In the genomic region with DNA sequence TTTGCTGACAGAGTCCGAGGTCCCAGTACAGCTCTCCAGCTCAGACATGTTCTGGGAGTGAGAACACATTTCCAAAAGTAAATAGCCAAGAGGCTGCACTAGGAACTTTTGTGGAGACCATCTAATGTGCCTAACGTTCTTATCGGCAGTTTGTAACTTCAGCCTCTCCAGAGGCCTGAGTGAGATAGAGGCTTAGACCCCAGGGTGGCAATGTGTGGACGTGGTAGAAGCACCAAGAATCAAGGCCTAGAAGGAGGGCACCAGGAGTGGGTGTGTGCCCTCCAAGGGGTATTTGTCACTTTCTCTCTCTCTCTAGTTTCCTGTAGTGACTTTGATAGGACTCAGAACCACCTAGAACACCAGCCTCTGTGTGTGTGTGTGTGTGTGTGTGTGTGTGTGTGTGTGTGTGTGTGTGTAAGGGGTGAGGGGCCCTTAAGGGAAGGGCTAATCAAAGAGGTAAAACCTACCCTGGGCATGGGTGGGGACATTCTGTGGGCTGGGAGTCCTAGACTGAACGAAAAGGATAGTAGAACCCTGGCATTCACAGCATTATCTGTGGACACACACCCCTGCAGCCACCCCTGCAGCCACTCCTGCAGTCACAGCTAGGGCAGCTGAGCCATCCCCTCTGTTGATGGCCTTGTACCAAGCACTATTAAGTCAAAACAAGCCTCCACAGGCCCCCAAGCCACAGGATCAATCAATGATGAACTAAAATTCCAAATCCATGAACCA, we compare ENCODE assay signal across 30 mouse cellular contexts. TPM values are rescaled to one million over a fixed set of nuclear protein-coding genes. Genes with fewer than 3 reads are reported as not detected.
DNase-seq lines count a peak whose midpoint lies in the region; ATAC-seq and TF ChIP-seq lines count a peak whose summit lies in the region.
"Had no signal": no experiment of that assay in that cellular context is flagged by ENCODE, and none has a peak within 500 bp of the region (broad histone marks: within the 10 kb centered on the region; RNA-seq: fewer than 3 reads in every experiment).

No protein-coding gene starts in this region.

- WGBS in stomach, embryonic 15.5 days: 70% methylated on average over 5 of the region's 5 CpGs
- WGBS in stomach, postnatal 0 days: 65% methylated on average over 5 of the region's 5 CpGs
- WGBS in liver, embryonic 14.5 days (ENCODE audit: insufficient replicate concordance): 38% methylated on average over 5 of the region's 5 CpGs
- 68% methylated on average over 5 of the region's 5 CpGs for WGBS in liver, postnatal 0 days (ENCODE audit: insufficient replicate concordance)
- whole genome bisulfite sequencing in heart, adult 2 months: 83% methylated on average over 5 of the region's 5 CpGs

- H3K9me3 ChIP-seq in stomach, embryonic 15.5 days: no peaks in the 10 kb centered on the region
- H3K9me3 ChIP-seq in stomach, postnatal 0 days (ENCODE audit: control insufficient read depth, low read length): no peaks in the 10 kb centered on the region
- no peaks in the 10 kb centered on the region for H3K9me3 ChIP-seq in liver, embryonic 14.5 days (ENCODE audit: control insufficient read depth, low read length)
- no peaks in the 10 kb centered on the region for H3K9me3 ChIP-seq in liver, postnatal 0 days (ENCODE audit: low read length)
- H3K9me3 ChIP-seq: forebrain, embryonic 10.5 days; forebrain, embryonic 13.5 days; heart, embryonic 12.5 days; heart, embryonic 15.5 days had no signal

- no peak for TF ChIP-seq EP300 in stomach, postnatal 0 days (optimal IDR thresholded peaks at IDR 0.05)
- TF ChIP-seq EP300 in liver, embryonic 14.5 days (IDR thresholded peaks at IDR 0.05; ENCODE audit: low read depth): peak; percentile 48; the same call in 1 of the 2 replicates
- TF ChIP-seq EP300 in liver, postnatal 0 days (IDR thresholded peaks at IDR 0.05; ENCODE audit: low read depth): no peak
- TF ChIP-seq EP300 in heart, adult 2 months (IDR thresholded peaks at IDR 0.05; ENCODE audit: insufficient read depth, low read depth, low read length): no peak

- intact Hi-C loops in heart, adult 2 months (cut with DNase I): no loop called here
- intact Hi-C loops in heart, postnatal 14 days (cut with DNase I): no loop called here

- H3K4me2 ChIP-seq in stomach, embryonic 15.5 days: no peak overlapping the region
- H3K4me2 ChIP-seq in stomach, postnatal 0 days (replicated peaks; ENCODE audit: low read depth): no peak overlapping the region
- H3K4me2 ChIP-seq in liver, embryonic 14.5 days (ENCODE audit: low read depth): peak overlapping the region; percentile 36
- H3K4me2 ChIP-seq in liver, postnatal 0 days (ENCODE audit: low read depth, low read length): no peak overlapping the region
- H3K4me2 ChIP-seq: forebrain, embryonic 13.5 days; heart, embryonic 12.5 days; heart, embryonic 15.5 days; hindbrain, embryonic 14.5 days had no signal

- no peak for TF ChIP-seq CTCF in stomach, postnatal 0 days (IDR thresholded peaks at IDR 0.05; ENCODE audit: low read depth)
- peak; percentile 12; the same call in 1 of the 2 replicates for TF ChIP-seq CTCF in liver, embryonic 14.5 days (IDR thresholded peaks at IDR 0.05; ENCODE audit: low read depth)
- TF ChIP-seq CTCF in liver, postnatal 0 days (IDR thresholded peaks at IDR 0.05; ENCODE audit: low read depth): no peak
- TF ChIP-seq CTCF in heart, adult 2 months (IDR thresholded peaks at IDR 0.05): no peak

- H3K9ac ChIP-seq in stomach, embryonic 15.5 days: no peak overlapping the region
- no peak overlapping the region for H3K9ac ChIP-seq in stomach, postnatal 0 days (ENCODE audit: low read length)
- no peak overlapping the region for H3K9ac ChIP-seq in liver, embryonic 14.5 days (replicated peaks)
- H3K9ac ChIP-seq in liver, postnatal 0 days (replicated peaks): no peak overlapping the region
- no peak overlapping the region for H3K9ac ChIP-seq in heart, adult 2 months (ENCODE audit: low read depth, low read length)
- H3K9ac ChIP-seq: forebrain, embryonic 13.5 days; heart, embryonic 12.5 days; heart, embryonic 15.5 days; hindbrain, embryonic 14.5 days had no signal

- TF ChIP-seq POLR2A in heart, adult 2 months (IDR thresholded peaks at IDR 0.05; ENCODE audit: insufficient read depth, low read depth, low read length): no peak

- DNase-seq in stomach, postnatal 0 days (ENCODE audit: low spot score): no peak
- peak in 2 of 3 experiments; percentile 44 to 47 for DNase-seq in liver, embryonic 14.5 days (ENCODE audit: low read depth in 3 of 3, low spot score in 3 of 3)
- DNase-seq in liver, postnatal 0 days: no peak
- DNase-seq in heart, adult 2 months: no peak
- DNase-seq in heart, postnatal 14 days: no peak
- DNase-seq in ovary, postnatal 14 days (ENCODE audit: low spot score): no peak
- DNase-seq: adrenal gland, adult 8-10 months; adrenal gland, postnatal 25 days; cerebellum, adult 11-12 months; cerebellum, adult 8-10 months; cerebellum, postnatal 10 days; gastrocnemius, postnatal 10 days; gastrocnemius, postnatal 36 days; heart, adult 11 months; heart, postnatal 10 days; heart, postnatal 4 days had no signal

- H3K27me3 ChIP-seq in stomach, embryonic 15.5 days (replicated peaks): no peaks in the 10 kb centered on the region
- H3K27me3 ChIP-seq in stomach, postnatal 0 days (ENCODE audit: control insufficient read depth, insufficient read depth, low read length): no peaks in the 10 kb centered on the region
- no peaks in the 10 kb centered on the region for H3K27me3 ChIP-seq in liver, embryonic 14.5 days (ENCODE audit: control insufficient read depth, insufficient read depth, low read length)
- no peaks in the 10 kb centered on the region for H3K27me3 ChIP-seq in liver, postnatal 0 days (ENCODE audit: insufficient read depth, low read length)
- no peaks in the 10 kb centered on the region for H3K27me3 ChIP-seq in heart, adult 2 months (ENCODE audit: control insufficient read depth, insufficient read depth, low read length)
- H3K27me3 ChIP-seq: forebrain, embryonic 13.5 days; heart, embryonic 12.5 days; heart, embryonic 15.5 days had no signal

- peak; percentile 45; the same call in 1 of the 2 replicates for ATAC-seq in stomach, embryonic 15.5 days (ENCODE audit: insufficient read depth, low FRiP score, low read depth)
- no peak for ATAC-seq in stomach, postnatal 0 days (ENCODE audit: low FRiP score, low TSS enrichment)
- ATAC-seq in liver, embryonic 14.5 days (ENCODE audit: insufficient read depth): peak; percentile 92
- peak; percentile 71 for ATAC-seq in liver, postnatal 0 days
- ATAC-seq in granulocyte monocyte progenitor cell, adult 5-6 weeks (replicated peaks; ENCODE audit: poor library complexity, severe bottlenecking): no peak
- ATAC-seq: activated CD4-positive, CD25-positive, alpha-beta regulatory T cell, adult 4 months; forebrain, embryonic 13.5 days; forebrain, embryonic 16.5 days had no signal

- H3K4me3 ChIP-seq in stomach, embryonic 15.5 days (replicated peaks): no peak overlapping the region
- no peak overlapping the region for H3K4me3 ChIP-seq in stomach, postnatal 0 days (ENCODE audit: low read depth, low read length)
- H3K4me3 ChIP-seq in liver, embryonic 14.5 days (ENCODE audit: insufficient read depth in 1 of 2, low read depth in 2 of 2, low read length in 2 of 2): no peak overlapping the region
- no peak overlapping the region for H3K4me3 ChIP-seq in liver, postnatal 0 days (ENCODE audit: low read depth, low read length)
- H3K4me3 ChIP-seq in heart, adult 2 months: no peak overlapping the region
- H3K4me3 ChIP-seq: forebrain, embryonic 10.5 days; forebrain, embryonic 13.5 days; heart, embryonic 12.5 days; heart, embryonic 15.5 days had no signal

- no peak overlapping the region for H3K27ac ChIP-seq in stomach, embryonic 15.5 days
- no peak overlapping the region for H3K27ac ChIP-seq in stomach, postnatal 0 days (replicated peaks)
- peak overlapping the region; percentile 61 for H3K27ac ChIP-seq in liver, embryonic 14.5 days
- H3K27ac ChIP-seq in liver, postnatal 0 days (ENCODE audit: low read depth): no peak overlapping the region
- H3K27ac ChIP-seq in heart, adult 2 months: no peak overlapping the region
- H3K27ac ChIP-seq: forebrain, embryonic 10.5 days; forebrain, embryonic 13.5 days; heart, embryonic 15.5 days; hindbrain, embryonic 14.5 days had no signal

- no peaks in the 10 kb centered on the region for H3K79me2 ChIP-seq in heart, adult 2 months (replicated peaks; ENCODE audit: control insufficient read depth, insufficient read depth, low read length)

- no peaks in the 10 kb centered on the region for H3K36me3 ChIP-seq in stomach, embryonic 15.5 days
- H3K36me3 ChIP-seq in stomach, postnatal 0 days (ENCODE audit: control insufficient read depth, insufficient read depth, low read length): no peaks in the 10 kb centered on the region
- H3K36me3 ChIP-seq in liver, embryonic 14.5 days (replicated peaks; ENCODE audit: control insufficient read depth, insufficient read depth, low read depth): no peaks in the 10 kb centered on the region
- no peaks in the 10 kb centered on the region for H3K36me3 ChIP-seq in liver, postnatal 0 days (replicated peaks; ENCODE audit: insufficient read depth, low read length)
- no peaks in the 10 kb centered on the region for H3K36me3 ChIP-seq in heart, adult 2 months (ENCODE audit: control insufficient read depth, insufficient read depth, low read length)
- H3K36me3 ChIP-seq: forebrain, embryonic 10.5 days; heart, embryonic 12.5 days; heart, embryonic 15.5 days had no signal

- H3K4me1 ChIP-seq in stomach, embryonic 15.5 days: no peaks in the 10 kb centered on the region
- no peaks in the 10 kb centered on the region; the same call in 1 of the 2 replicates for H3K4me1 ChIP-seq in stomach, postnatal 0 days (replicated peaks; ENCODE audit: control insufficient read depth, insufficient read depth)
- H3K4me1 ChIP-seq in liver, embryonic 14.5 days (replicated peaks; ENCODE audit: control insufficient read depth in 2 of 2, insufficient read depth in 2 of 2, low read length in 1 of 2): peaks cover 15 to 34% of the 10 kb centered on the region in 2 experiments
- peaks cover 23% of the 10 kb centered on the region for H3K4me1 ChIP-seq in liver, postnatal 0 days (ENCODE audit: insufficient read depth)
- no peaks in the 10 kb centered on the region for H3K4me1 ChIP-seq in heart, adult 2 months (ENCODE audit: control insufficient read depth, insufficient read depth, low read length)

RNA-seq across cellular contexts. Expression of a gene that starts 14.6 kb away (rescaled TPM):
- 8.1 and 8.4 TPM in 2 replicates for polyA plus RNA-seq in stomach, embryonic 15.5 days (2015; fragmentation: Nextera tagmentation; extraction: Ambion mirVana)
- polyA plus RNA-seq in stomach, postnatal 0 days (2015; fragmentation: Nextera tagmentation; extraction: Ambion mirVana): 3.2 and 4.4 TPM in 2 replicates
- 2.8 TPM in 2 replicates for polyA plus RNA-seq in liver, embryonic 14.5 days (2012; rRNA removed)
- polyA plus RNA-seq in liver, embryonic 14.5 days (2014; fragmentation: Nextera tagmentation; extraction: Ambion mirVana): 2.7 and 2.9 TPM in 2 replicates
- polyA plus RNA-seq in liver, postnatal 0 days (2015; fragmentation: Nextera tagmentation; extraction: Ambion mirVana): 1.9 and 2.5 TPM in 2 replicates
- 15.0 and 16.2 TPM in 2 replicates for total RNA-seq in granulocyte monocyte progenitor cell, adult 5-6 weeks (2014; fragmentation: Nextera tagmentation)
- total RNA-seq in granulocyte monocyte progenitor cell, adult 5-6 weeks (2017): 15.7 and 21.8 TPM in 2 replicates
- total RNA-seq in heart, adult 2 months (2021): 10 to 100 TPM; 12.4 to 13.9 TPM
- 11.8 and 14.2 TPM in 2 replicates for polyA plus RNA-seq in heart, adult 2 months (2012; rRNA removed)
- total RNA-seq in heart, postnatal 14 days (2021): 10 to 100 TPM; 12.4 to 15.5 TPM

RNA-seq across cellular contexts. Expression of a gene that starts 32.7 kb away (rescaled TPM):
- polyA plus RNA-seq in stomach, embryonic 15.5 days (2015; fragmentation: Nextera tagmentation; extraction: Ambion mirVana): not detected in 2 replicates
- polyA plus RNA-seq in stomach, postnatal 0 days (2015; fragmentation: Nextera tagmentation; extraction: Ambion mirVana): not detected in 2 replicates
- not detected in 2 replicates for polyA plus RNA-seq in liver, embryonic 14.5 days (2012; rRNA removed)
- not detected in 2 replicates for polyA plus RNA-seq in liver, embryonic 14.5 days (2014; fragmentation: Nextera tagmentation; extraction: Ambion mirVana)
- not detected in 2 replicates for polyA plus RNA-seq in liver, postnatal 0 days (2015; fragmentation: Nextera tagmentation; extraction: Ambion mirVana)
- not detected in 2 replicates for total RNA-seq in granulocyte monocyte progenitor cell, adult 5-6 weeks (2014; fragmentation: Nextera tagmentation)
- total RNA-seq in granulocyte monocyte progenitor cell, adult 5-6 weeks (2017): not detected in 2 replicates
- total RNA-seq in heart, adult 2 months (2021): not detected
- polyA plus RNA-seq in heart, adult 2 months (2012; rRNA removed): not detected in 2 replicates
- not detected for total RNA-seq in heart, postnatal 14 days (2021)
- total RNA-seq: adrenal gland, adult 8-10 months; adrenal gland, postnatal 25 days; ES-E14; gastrocnemius, adult 18-20 months; gastrocnemius, postnatal 36 days; heart, postnatal 10 days; heart, postnatal 4 days had no signal
- polyA plus RNA-seq: embryonic facial prominence, embryonic 11.5 days; embryonic facial prominence, embryonic 14.5 days; forebrain, embryonic 10.5 days; forebrain, embryonic 16.5 days; heart, embryonic 12.5 days; heart, embryonic 15.5 days; hindbrain, embryonic 11.5 days; hindbrain, embryonic 14.5 days had no signal

Comparison
In these comparisons a context has a peak if more than half of its experiments do, and no peak if none do; other contexts are left out.
1. ATAC-seq: peak in stomach, embryonic 15.5 days (single experiment), liver, embryonic 14.5 days (single experiment) and liver, postnatal 0 days (single experiment); none in stomach, postnatal 0 days (single experiment) and granulocyte monocyte progenitor cell, adult 5-6 weeks (single experiment).
2. DNase-seq: peak in liver, embryonic 14.5 days (2 of 3); none in stomach, postnatal 0 days (single experiment), liver, postnatal 0 days (single experiment), heart, adult 2 months (0 of 2), heart, postnatal 14 days (0 of 2) and ovary, postnatal 14 days (single experiment).